Comparison of ENCODE assay signal across 9 mouse cellular contexts in the genomic region with DNA sequence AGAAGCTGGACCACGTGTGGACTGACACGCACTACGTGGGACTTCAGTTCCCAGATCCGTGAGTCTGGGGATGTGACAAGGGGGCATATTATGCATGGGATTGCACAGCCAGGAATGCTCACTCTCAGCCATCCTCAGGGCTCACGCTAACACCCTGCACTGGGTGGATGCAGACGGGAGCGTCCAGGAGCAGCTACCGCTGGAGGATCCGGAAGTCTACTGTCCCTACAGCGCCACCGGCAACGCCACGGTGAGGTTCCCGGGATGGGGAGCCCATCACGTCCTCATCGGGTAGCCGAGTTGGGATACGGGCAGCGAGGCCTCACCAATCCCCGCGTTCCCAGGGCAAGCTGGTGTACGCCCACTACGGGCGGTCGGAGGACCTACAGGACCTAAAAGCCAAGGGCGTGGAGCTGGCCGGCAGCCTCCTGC. TPM values are rescaled to one million over a fixed set of nuclear protein-coding genes. Genes with fewer than 3 reads are reported as not detected.
A peak's percentile ranks its signal among the peaks of the same experiment; 100 is the strongest.
DNase-seq lines count a peak whose midpoint lies in the region; ATAC-seq and TF ChIP-seq lines count a peak whose summit lies in the region.
"Had no signal": no experiment of that assay in that cellular context is flagged by ENCODE, and none has a peak within 500 bp of the region (broad histone marks: within the 10 kb centered on the region; RNA-seq: fewer than 3 reads in every experiment).

No protein-coding gene starts in this region.

- peak; percentile 45 for DNase-seq in layer of hippocampus, adult 11-12 months (ENCODE audit: low spot score)
- no peak for DNase-seq in layer of hippocampus, adult 9-10 months (ENCODE audit: low spot score)
- DNase-seq in heart, postnatal 10 days: peak; percentile 31 to 49
- peak; percentile 48 for DNase-seq in layer of hippocampus, adult 9-11 months
- DNase-seq in lung, adult 2 months: peak; percentile 25
- peak; percentile 66 for DNase-seq in retina, embryonic 14.5 days (ENCODE audit: low spot score)

- H3K4me3 ChIP-seq in embryonic facial prominence, embryonic 13.5 days: peak overlapping the region; percentile 33
- no peak overlapping the region for H3K4me3 ChIP-seq in lung, adult 2 months (replicated peaks; ENCODE audit: extremely low read depth, low read depth, low read length)

- no peaks in the 10 kb centered on the region for H3K9me3 ChIP-seq in embryonic facial prominence, embryonic 13.5 days

- H3K36me3 ChIP-seq in embryonic facial prominence, embryonic 13.5 days: no peaks in the 10 kb centered on the region

- 7% methylated on average over 27 of the region's 27 CpGs for WGBS in embryonic facial prominence, embryonic 13.5 days
- WGBS in lung, adult 2 months: 22% methylated on average over 27 of the region's 27 CpGs

- H3K27me3 ChIP-seq in embryonic facial prominence, embryonic 13.5 days: peaks cover 16% of the 10 kb centered on the region

- intact Hi-C loops in heart, postnatal 10 days (cut with DNase I): no loop called here

- ATAC-seq in embryonic facial prominence, embryonic 13.5 days (ENCODE audit: insufficient number of reproducible peaks, insufficient read depth, low FRiP score, low TSS enrichment, low read depth): no peak
- no peak for ATAC-seq in inflammation-experienced regulatory T-cells, adult 6 months

- H3K9ac ChIP-seq in embryonic facial prominence, embryonic 13.5 days: peak overlapping the region; percentile 60

- no peak for TF ChIP-seq POLR2A in lung, adult 2 months (IDR thresholded peaks at IDR 0.05; ENCODE audit: borderline replicate concordance, extremely low read depth, low read depth, low read length)

- peaks cover 9% of the 10 kb centered on the region; the same call in 1 of the 2 replicates for H3K4me1 ChIP-seq in embryonic facial prominence, embryonic 13.5 days
- H3K4me1 ChIP-seq in lung, adult 2 months (ENCODE audit: control insufficient read depth, insufficient read depth, low read length): peaks cover 2% of the 10 kb centered on the region; the same call in 1 of the 2 replicates

- no peak overlapping the region for H3K27ac ChIP-seq in embryonic facial prominence, embryonic 13.5 days

- 0 out of 2 replicates have a peak, but pooled peaks have one; percentile 20 for TF ChIP-seq CTCF in lung, adult 2 months (IDR thresholded peaks at IDR 0.05; ENCODE audit: insufficient read depth, low read length)

- H3K4me2 ChIP-seq in embryonic facial prominence, embryonic 13.5 days: peak overlapping the region; percentile 53

RNA-seq across cellular contexts. Expression of a gene that starts 4.8 kb away (rescaled TPM):
- 0.35 and 1.7 TPM in 2 replicates for polyA plus RNA-seq in embryonic facial prominence, embryonic 13.5 days (2015; fragmentation: Nextera tagmentation; extraction: Ambion mirVana)
- not detected for total RNA-seq in heart, postnatal 10 days (2021)
- 0.54 and 0.69 TPM in 2 replicates for polyA plus RNA-seq in lung, adult 2 months (2012; rRNA removed)
- polyA plus RNA-seq in inflammation-experienced regulatory T-cells, adult 6 months (2017; shearing (Covaris generic)): 1 to 10 TPM in 2 of 3 experiments, not detected in 1; 1.3 to 1.9 TPM

RNA-seq across cellular contexts. Expression of a gene that starts 21.2 kb away (rescaled TPM):
- polyA plus RNA-seq in embryonic facial prominence, embryonic 13.5 days (2015; fragmentation: Nextera tagmentation; extraction: Ambion mirVana): 2.8 and 4.5 TPM in 2 replicates
- not detected for total RNA-seq in heart, postnatal 10 days (2021)
- polyA plus RNA-seq in lung, adult 2 months (2012; rRNA removed): 0.07 TPM in 1 of 2 replicates, not detected in the other
- polyA plus RNA-seq in inflammation-experienced regulatory T-cells, adult 6 months (2017; shearing (Covaris generic)): not detected
- polyA plus RNA-seq: spleen, adult 2 months had no signal

RNA-seq across cellular contexts. Expression of a gene that starts 26.4 kb away (rescaled TPM):
- polyA plus RNA-seq in embryonic facial prominence, embryonic 13.5 days (2015; fragmentation: Nextera tagmentation; extraction: Ambion mirVana): 33.3 and 33.8 TPM in 2 replicates
- total RNA-seq in heart, postnatal 10 days (2021): 10 to 100 TPM; 25.1 to 31.4 TPM
- polyA plus RNA-seq in lung, adult 2 months (2012; rRNA removed): 89.1 and 103 TPM in 2 replicates
- polyA plus RNA-seq in inflammation-experienced regulatory T-cells, adult 6 months (2017; shearing (Covaris generic)): 10 to 100 TPM; 24.5 to 34.8 (median 31.0) TPM

RNA-seq across cellular contexts. Expression of a gene that starts 39.1 kb away (rescaled TPM):
- polyA plus RNA-seq in embryonic facial prominence, embryonic 13.5 days (2015; fragmentation: Nextera tagmentation; extraction: Ambion mirVana): 122 and 135 TPM in 2 replicates
- 100 to 1,000 TPM; 127 to 142 TPM for total RNA-seq in heart, postnatal 10 days (2021)
- polyA plus RNA-seq in lung, adult 2 months (2012; rRNA removed): 280 and 290 TPM in 2 replicates
- polyA plus RNA-seq in inflammation-experienced regulatory T-cells, adult 6 months (2017; shearing (Covaris generic)): under 1 TPM in 2 of 3 experiments, not detected in 1; 0.40 to 0.80 TPM

RNA-seq across cellular contexts. Expression of a gene that starts 41.2 kb away (rescaled TPM):
- 360 and 396 TPM in 2 replicates for polyA plus RNA-seq in embryonic facial prominence, embryonic 13.5 days (2015; fragmentation: Nextera tagmentation; extraction: Ambion mirVana)
- 100 to 1,000 TPM; 481 to 484 TPM for total RNA-seq in heart, postnatal 10 days (2021)
- 1,063 and 1,258 TPM in 2 replicates for polyA plus RNA-seq in lung, adult 2 months (2012; rRNA removed)
- polyA plus RNA-seq in inflammation-experienced regulatory T-cells, adult 6 months (2017; shearing (Covaris generic)): 10 to 100 TPM; 63.1 to 85.4 (median 72.9) TPM
